Mouse (Mus musculus): Measurements from ENCODE around the gene Inip.

DNA sequence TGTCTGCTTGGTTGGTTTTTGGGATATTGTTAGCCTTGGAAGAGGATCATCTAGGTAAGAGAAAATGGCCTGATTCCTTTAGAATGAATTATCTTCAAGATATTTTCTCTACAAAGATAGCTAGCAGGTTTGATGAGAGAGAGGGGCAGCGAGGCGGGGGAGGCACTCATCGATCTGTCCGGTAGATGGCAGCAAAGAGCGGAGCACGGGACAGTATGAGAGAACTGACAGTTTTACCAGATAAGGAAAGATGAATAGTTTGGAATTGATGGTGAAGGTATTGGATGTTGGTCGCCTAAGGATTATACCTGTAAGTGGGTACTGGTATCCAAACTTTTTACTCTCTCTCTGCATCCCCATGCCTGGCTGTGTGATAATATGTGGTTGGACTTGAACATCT is 14.7 kb downstream of the Inip start:
- TF ChIP-seq POLR2A (IDR thresholded peaks at IDR 0.05; ENCODE audit: low read depth, low read length) (no peak), CTCF (IDR thresholded peaks at IDR 0.05; ENCODE audit: extremely low read depth, insufficient read length, insufficient replicate concordance, low read depth, low read length) (peak; percentile 95)

Data from small intestine, adult 2 months (tissue).